Mouse (Mus musculus) liver, embryonic 14.5 days (tissue): ENCODE data around the gene Kcnip4. TPM values are rescaled to one million over a fixed set of nuclear protein-coding genes. Genes with fewer than 3 reads are reported as not detected.

Experiments used
- ATAC-seq: fragments of 200-750 bp; cut with Nextera tagmentation; 2 replicates; pipeline ENCODE4 v1.8.0; 2017; ENCODE audit warnings: moderate number of reproducible peaks, mild to moderate bottlenecking, moderate library complexity; ENCODE audit not compliant: insufficient read depth
- DNase-seq, 3 experiments: peaks; one replicate each; pipeline ENCODE4 v3.0.0-alpha.2; 2012 to 2013; ENCODE audit warnings: low read depth in 3 of 3, low spot score in 3 of 3
- H3K27ac ChIP-seq: fragments of 300-500 bp; sonication (generic); 2 replicates; pipeline ENCODE4 v1.5.1; 2014; ENCODE audit warnings: moderate library complexity, mild to moderate bottlenecking, control low read depth, inconsistent platforms
- H3K27me3 ChIP-seq: fragments of 300-500 bp; sonication (generic); 2 replicates; pipeline ENCODE4 v1.6.1; 2014; ENCODE audit warnings: mild to moderate bottlenecking, low read length, moderate library complexity; ENCODE audit not compliant: control insufficient read depth, insufficient read depth
- H3K36me3 ChIP-seq: fragments of 300-500 bp; sonication (generic); replicated peaks from 2 replicates; pipeline ENCODE4 v1.6.1; 2014; ENCODE audit warnings: low read depth; ENCODE audit not compliant: control insufficient read depth, insufficient read depth
- H3K4me1 ChIP-seq, 2 experiments: fragments of 200-500 bp in 1 of 2; fragments of 300-500 bp in 1 of 2; sonication (generic) in 1 of 2; replicated peaks; 2 replicates each; pipeline ENCODE4 v1.6.1; 2012 to 2014; ENCODE audit warnings: antibody characterized with exemption in 1 of 2, inconsistent platforms in 1 of 2, low read length in 1 of 2; ENCODE audit not compliant: control insufficient read depth in 2 of 2, insufficient read depth in 2 of 2
- H3K4me2 ChIP-seq: fragments of 300-500 bp; sonication (generic); 2 replicates; pipeline ENCODE4 v1.6.1; 2014; ENCODE audit warnings: low read depth, mild to moderate bottlenecking, control low read depth, moderate library complexity
- H3K4me3 ChIP-seq, 2 experiments: fragments of 200-500 bp in 1 of 2; fragments of 300-500 bp in 1 of 2; sonication (generic) in 1 of 2; 2 replicates each; pipeline ENCODE4 v1.5.1; 2012 to 2014; ENCODE audit warnings: low read depth in 2 of 2, low read length in 2 of 2, mild to moderate bottlenecking in 2 of 2, control low read depth in 1 of 2, inconsistent platforms in 1 of 2, moderate library complexity in 1 of 2; ENCODE audit not compliant: insufficient read depth in 1 of 2
- H3K9ac ChIP-seq: fragments of 300-500 bp; sonication (generic); replicated peaks from 2 replicates; pipeline ENCODE4 v1.6.1; 2014; ENCODE audit warnings: mild to moderate bottlenecking, control low read depth, moderate library complexity
- H3K9me3 ChIP-seq: fragments of 300-500 bp; sonication (generic); 2 replicates; pipeline ENCODE4 v1.6.1; 2016; ENCODE audit warnings: low read length, mixed read lengths; ENCODE audit not compliant: control insufficient read depth
- CTCF ChIP-seq: IDR thresholded peaks from 2 replicates; pipeline ENCODE4 v1.5.1; 2016; ENCODE audit warnings: antibody characterized with exemption, low read depth, control low read depth
- EP300 ChIP-seq: IDR thresholded peaks from 2 replicates; pipeline ENCODE4 v1.6.1; 2016; ENCODE audit warnings: antibody characterized with exemption, low read depth
- WGBS: fragments of 180-500 bp; shearing (Covaris S2); extraction: QIAGEN DNeasy Blood & Tissue Kit; methylation state at CpG from one replicate; pipeline ENCODE4 v1.1.7; 2014; ENCODE audit not compliant: insufficient replicate concordance; 5-methylcytosine and 5-hydroxymethylcytosine counted together
- polyA plus RNA-seq, 2 experiments: library from polyadenylated mRNA; depleted of rRNA in 1 of 2; stranded (reverse) in 1 of 2; unstranded in 1 of 2; fragments of >200 nt; fragmentation: Nextera tagmentation in 1 of 2; extraction: Ambion mirVana in 1 of 2; gene quantifications; 2 replicates each; pipeline versions ENCODE4 v1.2.1 to v1.2.3; 2012 to 2014

Gene Kcnip4
- polyA plus RNA-seq, 2 experiments: 0.10 TPM; not detected in 1

GRCm38 (mm10) chr5:48410348-48410747 is 1114.4 kb downstream of the Kcnip4 start:
- 71% methylated on average over 5 of the region's 5 CpGs for WGBS
- Histone ChIP-seq H3K9ac (no peak overlapping the region), H3K36me3 (no peaks in the 10 kb centered on the region), H3K27ac (no peak overlapping the region), H3K4me3 (no peak overlapping the region), H3K9me3 (no peaks in the 10 kb centered on the region), H3K27me3 (no peaks in the 10 kb centered on the region), H3K4me2 (no peak overlapping the region), H3K4me1 (no peaks in the 10 kb centered on the region)
- DNase-seq (no peak), ATAC-seq (no peak)
- no peak for TF ChIP-seq EP300
- no peak for TF ChIP-seq CTCF

GRCm38 (mm10) chr5:48408276-48408675 is 1116.4 kb downstream of the Kcnip4 start:
- Histone ChIP-seq H3K4me3 (no peak overlapping the region), H3K27me3 (no peaks in the 10 kb centered on the region), H3K4me2 (no peak overlapping the region), H3K27ac (no peak overlapping the region), H3K9me3 (no peaks in the 10 kb centered on the region), H3K9ac (no peak overlapping the region), H3K4me1 (no peaks in the 10 kb centered on the region), H3K36me3 (no peaks in the 10 kb centered on the region)
- 52% methylated on average over 4 of the region's 4 CpGs for WGBS
- ATAC-seq: no peak
- no peak for TF ChIP-seq CTCF
- no peak for TF ChIP-seq EP300
- DNase-seq: no peak

GRCm38 (mm10) chr5:48402497-48402896 is 1122.2 kb downstream of the Kcnip4 start:
- no peak for TF ChIP-seq EP300
- TF ChIP-seq CTCF: no peak
- H3K9ac ChIP-seq: no peak overlapping the region
- 66% methylated on average over 3 of the region's 3 CpGs for WGBS
- H3K36me3 ChIP-seq: no peaks in the 10 kb centered on the region
- no peak overlapping the region for H3K4me2 ChIP-seq
- H3K9me3 ChIP-seq: no peaks in the 10 kb centered on the region
- DNase-seq: no peak
- no peak overlapping the region for H3K4me3 ChIP-seq
- no peak overlapping the region for H3K27ac ChIP-seq
- no peak for ATAC-seq
- no peaks in the 10 kb centered on the region for H3K27me3 ChIP-seq
- no peaks in the 10 kb centered on the region for H3K4me1 ChIP-seq

GRCm38 (mm10) chr5:48371890-48372766 is 1152.6 kb downstream of the Kcnip4 start:
- WGBS: under 1% methylated on average over 44 of the region's 44 CpGs
- H3K4me1 ChIP-seq: peaks cover 4 to 5% of the 10 kb centered on the region in 2 experiments; a peak in 1 of 4 replicates
- DNase-seq: peak; percentile 79 to 83 (median 82)
- peak overlapping the region; percentile 71 for H3K4me2 ChIP-seq
- no peaks in the 10 kb centered on the region; the same call in 1 of the 2 replicates for H3K36me3 ChIP-seq
- H3K4me3 ChIP-seq: peak overlapping the region; percentile 66 to 73
- no peak overlapping the region for H3K27ac ChIP-seq
- ATAC-seq: peak; percentile 98
- no peaks in the 10 kb centered on the region for H3K9me3 ChIP-seq
- H3K27me3 ChIP-seq: no peaks in the 10 kb centered on the region
- peak overlapping the region; percentile 70 for H3K9ac ChIP-seq
- no peak for TF ChIP-seq EP300
- TF ChIP-seq CTCF: no peak

GRCm38 (mm10) chr5:48349309-48349708 is 1175.4 kb downstream of the Kcnip4 start:
- Histone ChIP-seq H3K9me3 (no peaks in the 10 kb centered on the region), H3K27me3 (no peaks in the 10 kb centered on the region), H3K27ac (no peak overlapping the region), H3K36me3 (no peaks in the 10 kb centered on the region), H3K4me3 (no peak overlapping the region), H3K4me2 (no peak overlapping the region), H3K9ac (no peak overlapping the region), H3K4me1 (no peaks in the 10 kb centered on the region)
- no peak for DNase-seq
- ATAC-seq: no peak
- TF ChIP-seq CTCF (no peak), EP300 (no peak)
- WGBS: 42% methylated on average over 1 of the region's 1 CpGs
